Mouse (Mus musculus): ENCODE measurements at regions not wholly inside any gene's neighbourhood (a gene's known extent, or its start where the extent isn't known, plus 50 kb on each side); places are given as distances from the start of the nearest gene placed in this dataset.

DNA sequence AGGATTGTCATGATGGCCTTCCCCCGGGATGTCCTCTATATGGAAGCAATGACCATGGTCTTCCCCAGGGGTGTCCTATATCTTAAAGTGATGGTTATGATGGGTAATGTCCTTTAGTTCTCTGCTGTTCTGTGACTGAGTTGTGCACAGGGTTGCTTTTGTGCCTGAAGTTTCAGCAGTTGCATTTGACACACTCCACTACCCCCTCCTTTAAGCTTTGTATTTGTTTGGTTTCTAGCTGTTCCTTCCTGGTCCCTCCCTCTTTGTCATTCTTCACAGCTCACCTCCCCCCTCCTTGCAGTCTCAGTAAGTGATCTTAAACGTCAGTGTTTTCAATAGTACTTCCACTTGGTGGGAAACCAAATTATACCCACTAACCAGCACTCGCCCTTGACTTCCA, 464.4 kb downstream of the Nedd1 start:
- TF ChIP-seq USF1 (IDR thresholded peaks at IDR 0.05; ENCODE audit: low read depth, low read length) (no peak), POLR2A (IDR thresholded peaks at IDR 0.05; ENCODE audit: control insufficient read depth in 1 of 2, insufficient read depth in 1 of 2, low read depth in 1 of 2, low read length in 2 of 2, poor library complexity in 1 of 2) (no peak), NRF1 (IDR thresholded peaks at IDR 0.05; ENCODE audit: insufficient read depth, low read depth, low read length, poor library complexity, severe bottlenecking) (no peak), CTCF (IDR thresholded peaks at IDR 0.05 in 2 of 3, conservative IDR thresholded peaks at IDR 0.05 in 1 of 3; ENCODE audit: control insufficient read depth in 1 of 3, insufficient read depth in 1 of 3, low read depth in 2 of 3, low read length in 3 of 3, poor library complexity in 1 of 3, severe bottlenecking in 1 of 3) (no peak), E2F4 (IDR thresholded peaks at IDR 0.05; ENCODE audit: borderline replicate concordance, low read depth, low read length) (no peak), HCFC1 (IDR thresholded peaks at IDR 0.05; ENCODE audit: low read depth, low read length) (no peak), ELF1 (IDR thresholded peaks at IDR 0.05; ENCODE audit: low read depth, low read length) (no peak)

Data from MEL (cell line).